Mouse (Mus musculus): ENCODE results near the gene Wdr45. TPM values are rescaled to one million over a fixed set of nuclear protein-coding genes. Genes with fewer than 3 reads are reported as not detected.

The Wdr45 gene
- polyA plus RNA-seq, 1 experiment: 33.6 TPM

DNA sequence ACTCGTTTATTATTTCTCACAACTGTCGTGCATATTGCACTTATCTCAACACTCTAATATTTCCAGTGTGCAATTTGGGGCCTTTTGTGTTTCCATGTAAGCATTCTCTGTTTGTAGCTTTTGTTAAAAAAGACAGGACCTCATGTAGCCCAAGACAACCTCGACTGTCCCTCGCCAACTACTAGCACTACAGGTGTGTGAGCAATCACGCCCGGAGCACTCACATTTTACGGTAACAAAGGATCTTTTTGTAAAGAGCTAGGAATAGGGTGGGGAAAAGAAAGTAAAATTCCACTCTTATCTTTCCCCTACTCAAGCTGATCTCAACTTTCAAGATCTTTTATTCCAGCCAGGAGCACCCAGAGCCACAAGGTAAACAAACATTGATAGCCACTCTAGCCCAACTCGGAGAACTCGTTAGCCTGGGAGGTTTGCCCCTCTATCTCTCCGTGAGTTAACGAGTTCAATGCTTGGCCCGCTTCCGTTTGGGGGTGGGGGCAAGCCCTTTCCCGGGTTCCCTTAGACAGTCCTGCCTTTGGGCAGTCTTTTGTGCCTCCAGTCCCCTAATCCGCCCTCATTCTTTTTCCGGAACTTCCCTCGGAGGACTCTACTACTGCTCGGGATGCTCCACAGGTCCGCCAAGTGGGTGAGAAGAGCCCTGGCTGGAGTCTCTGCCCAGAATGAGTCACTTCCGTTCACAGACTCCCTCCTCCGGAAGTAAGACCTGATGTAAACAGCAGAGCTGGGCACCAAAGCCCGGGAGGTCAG, 7.6 kb downstream of the Wdr45 start, which contains the start of gene Gm45208:
TSS of gene Gm45208 (plus strand) at position 732 of the 768 bp plus-strand sequence.
- Histone ChIP-seq H3K27ac (ENCODE audit: insufficient read depth, low read depth, low read length) (peak within 1 kb of the TSS; percentile 94), H3K4me1 (ENCODE audit: control insufficient read depth, insufficient read depth, insufficient read length, low read length) (no peaks in the 10 kb centered on the region), H3K27me3 (ENCODE audit: control insufficient read depth, insufficient read depth, low read length) (no peaks in the 10 kb centered on the region), H3K36me3 (ENCODE audit: control insufficient read depth, insufficient read depth, low read length) (peaks cover 5% of the 10 kb centered on the region), H3K4me3 (ENCODE audit: low read depth, low read length) (peak within 1 kb of the TSS; percentile 96)
- TF ChIP-seq CTCF (IDR thresholded peaks at IDR 0.05; ENCODE audit: extremely low read depth, insufficient read length, insufficient replicate concordance, low read depth, low read length) (no peak), POLR2A (IDR thresholded peaks at IDR 0.05; ENCODE audit: low read depth, low read length) (0 out of 2 replicates have a peak, but pooled peaks have one; percentile 27)
- WGBS: 18% methylated on average over 22 of the region's 22 CpGs

DNA sequence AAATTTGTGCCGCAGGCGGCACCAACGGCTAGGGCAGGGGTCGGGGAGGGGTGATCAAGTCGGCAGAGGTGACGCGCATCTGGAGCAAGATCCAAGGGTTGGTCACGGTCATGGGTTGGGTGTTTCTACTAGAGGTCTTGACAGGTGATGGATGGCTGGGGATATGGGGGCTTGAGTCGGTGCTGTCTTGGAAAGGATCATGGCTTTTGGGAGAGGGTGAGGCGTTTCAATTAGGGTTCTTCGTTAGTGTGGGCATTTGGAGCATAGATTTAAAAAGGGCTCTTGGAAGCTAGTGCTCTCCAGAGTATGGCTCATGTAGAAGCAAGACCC, 8.1 kb downstream of the Wdr45 start:
- no peak overlapping the region; the same call in 1 of the 2 replicates for H3K27ac ChIP-seq (ENCODE audit: insufficient read depth, low read depth, low read length)
- H3K4me1 ChIP-seq (ENCODE audit: control insufficient read depth, insufficient read depth, insufficient read length, low read length): no peaks in the 10 kb centered on the region
- H3K36me3 ChIP-seq (ENCODE audit: control insufficient read depth, insufficient read depth, low read length): peaks cover 5% of the 10 kb centered on the region
- H3K4me3 ChIP-seq (ENCODE audit: low read depth, low read length): peak overlapping the region; percentile 96
- H3K27me3 ChIP-seq (ENCODE audit: control insufficient read depth, insufficient read depth, low read length): no peaks in the 10 kb centered on the region
- WGBS: 16% methylated on average over 11 of the region's 11 CpGs
- TF ChIP-seq POLR2A (IDR thresholded peaks at IDR 0.05; ENCODE audit: low read depth, low read length) (no peak; the same call in 1 of the 2 replicates), CTCF (IDR thresholded peaks at IDR 0.05; ENCODE audit: extremely low read depth, insufficient read length, insufficient replicate concordance, low read depth, low read length) (no peak)

- no peaks in the 10 kb centered on the region for H3K27me3 ChIP-seq (ENCODE audit: control insufficient read depth, insufficient read depth, low read length)
- H3K4me3 ChIP-seq (ENCODE audit: low read depth, low read length): peak overlapping the region; percentile 96; the same call in 1 of the 2 replicates
- H3K36me3 ChIP-seq (ENCODE audit: control insufficient read depth, insufficient read depth, low read length): peaks cover 5% of the 10 kb centered on the region
- no peak for TF ChIP-seq POLR2A (IDR thresholded peaks at IDR 0.05; ENCODE audit: low read depth, low read length)
- no peak for TF ChIP-seq CTCF (IDR thresholded peaks at IDR 0.05; ENCODE audit: extremely low read depth, insufficient read length, insufficient replicate concordance, low read depth, low read length)
- H3K27ac ChIP-seq (ENCODE audit: insufficient read depth, low read depth, low read length): no peak overlapping the region
- no peaks in the 10 kb centered on the region for H3K4me1 ChIP-seq (ENCODE audit: control insufficient read depth, insufficient read depth, insufficient read length, low read length)
- WGBS: 9% methylated on average over 4 of the region's 4 CpGs
These were observed 8.6 kb downstream of the Wdr45 start for GRCm38 (mm10) chrX:7722691-7723090.

- no peaks in the 10 kb centered on the region; the same call in 1 of the 2 replicates for H3K4me1 ChIP-seq (ENCODE audit: control insufficient read depth, insufficient read depth, insufficient read length, low read length)
- peaks cover 5% of the 10 kb centered on the region for H3K36me3 ChIP-seq (ENCODE audit: control insufficient read depth, insufficient read depth, low read length)
- no peaks in the 10 kb centered on the region for H3K27me3 ChIP-seq (ENCODE audit: control insufficient read depth, insufficient read depth, low read length)
- TF ChIP-seq POLR2A (IDR thresholded peaks at IDR 0.05; ENCODE audit: low read depth, low read length): no peak
- no peak for TF ChIP-seq CTCF (IDR thresholded peaks at IDR 0.05; ENCODE audit: extremely low read depth, insufficient read length, insufficient replicate concordance, low read depth, low read length)
- WGBS: 88% methylated on average over 7 of the region's 7 CpGs
- H3K4me3 ChIP-seq (ENCODE audit: low read depth, low read length): no peak overlapping the region
- H3K27ac ChIP-seq (ENCODE audit: insufficient read depth, low read depth, low read length): no peak overlapping the region
These were observed 10.0 kb downstream of the Wdr45 start for GRCm38 (mm10) chrX:7724135-7724534.

DNA sequence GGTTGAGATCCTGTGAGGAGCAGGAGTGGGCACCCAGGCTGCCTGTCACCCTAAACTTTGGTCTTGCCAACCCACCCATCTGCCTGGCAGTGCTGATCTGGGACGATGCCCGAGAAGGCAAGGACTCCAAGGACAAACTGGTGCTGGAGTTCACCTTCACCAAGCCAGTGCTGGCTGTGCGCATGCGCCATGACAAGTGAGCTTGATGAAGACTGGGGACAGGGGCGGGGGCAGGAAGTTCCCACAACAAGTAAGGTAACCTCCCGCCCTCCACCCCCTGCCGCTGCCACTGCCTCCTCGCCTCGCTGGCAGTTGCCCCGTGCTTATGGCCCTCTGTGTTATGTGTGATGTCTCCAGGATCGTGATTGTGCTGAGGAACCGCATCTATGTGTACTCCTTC, 11.7 kb downstream of the Wdr45 start:
- WGBS: 90% methylated on average over 12 of the region's 12 CpGs
- Histone ChIP-seq H3K4me3 (ENCODE audit: low read depth, low read length) (no peak overlapping the region), H3K36me3 (ENCODE audit: control insufficient read depth, insufficient read depth, low read length) (peaks cover 5% of the 10 kb centered on the region), H3K4me1 (ENCODE audit: control insufficient read depth, insufficient read depth, insufficient read length, low read length) (no peaks in the 10 kb centered on the region; the same call in 1 of the 2 replicates), H3K27ac (ENCODE audit: insufficient read depth, low read depth, low read length) (no peak overlapping the region), H3K27me3 (ENCODE audit: control insufficient read depth, insufficient read depth, low read length) (no peaks in the 10 kb centered on the region)
- TF ChIP-seq POLR2A (IDR thresholded peaks at IDR 0.05; ENCODE audit: low read depth, low read length): no peak
- no peak for TF ChIP-seq CTCF (IDR thresholded peaks at IDR 0.05; ENCODE audit: extremely low read depth, insufficient read length, insufficient replicate concordance, low read depth, low read length)

GRCm38 (mm10) chrX:7727176-7727575, 13.0 kb downstream of the Wdr45 start:
- H3K36me3 ChIP-seq (ENCODE audit: control insufficient read depth, insufficient read depth, low read length): peaks cover 5% of the 10 kb centered on the region
- WGBS: 90% methylated on average over 13 of the region's 13 CpGs
- H3K27me3 ChIP-seq (ENCODE audit: control insufficient read depth, insufficient read depth, low read length): no peaks in the 10 kb centered on the region
- H3K27ac ChIP-seq (ENCODE audit: insufficient read depth, low read depth, low read length): no peak overlapping the region
- no peak for TF ChIP-seq CTCF (IDR thresholded peaks at IDR 0.05; ENCODE audit: extremely low read depth, insufficient read length, insufficient replicate concordance, low read depth, low read length)
- no peak for TF ChIP-seq POLR2A (IDR thresholded peaks at IDR 0.05; ENCODE audit: low read depth, low read length)
- no peaks in the 10 kb centered on the region; the same call in 1 of the 2 replicates for H3K4me1 ChIP-seq (ENCODE audit: control insufficient read depth, insufficient read depth, insufficient read length, low read length)
- H3K4me3 ChIP-seq (ENCODE audit: low read depth, low read length): no peak overlapping the region

DNA sequence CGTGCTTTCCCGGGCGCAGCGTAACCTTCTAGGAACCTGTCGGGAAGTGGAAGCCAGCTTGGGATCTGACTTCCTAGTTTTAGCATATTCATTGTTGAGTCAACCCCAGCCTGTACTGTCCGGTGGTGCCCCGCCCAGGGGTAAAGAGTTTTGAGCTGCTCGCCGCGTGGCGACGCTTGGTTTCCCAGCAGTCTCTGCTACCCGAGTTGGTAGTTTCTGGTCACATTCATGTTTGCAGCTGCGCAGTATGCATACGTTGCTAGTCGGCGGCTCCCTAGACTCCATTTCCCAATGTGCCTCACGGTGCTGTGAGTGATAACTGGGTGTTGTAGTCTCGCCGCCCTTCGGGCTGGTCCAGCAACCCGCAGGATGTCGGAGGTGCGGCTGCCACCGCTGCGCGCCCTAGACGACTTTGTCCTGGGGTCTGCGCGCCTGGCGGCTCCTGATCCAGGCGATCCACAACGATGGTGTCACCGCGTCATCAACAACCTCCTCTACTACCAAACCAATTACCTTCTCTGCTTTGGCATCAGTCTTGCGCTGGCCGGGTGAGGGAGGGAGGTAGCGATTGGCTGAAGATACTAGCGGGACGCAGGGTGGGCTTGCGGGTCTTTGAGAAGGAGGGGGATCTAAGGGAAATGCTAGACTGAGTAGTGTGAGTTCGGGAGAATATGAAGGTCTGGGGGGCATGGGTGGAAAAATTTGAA, 14.2 kb downstream of the Wdr45 start, which contains the start of gene Praf2:
TSS of gene Praf2 (plus strand) at position 225 of the 707 bp plus-strand sequence.
- 10% methylated on average over 42 of the region's 42 CpGs for WGBS
- no peaks in the 10 kb centered on the region for H3K27me3 ChIP-seq (ENCODE audit: control insufficient read depth, insufficient read depth, low read length)
- no peaks in the 10 kb centered on the region; the same call in 1 of the 2 replicates for H3K4me1 ChIP-seq (ENCODE audit: control insufficient read depth, insufficient read depth, insufficient read length, low read length)
- H3K27ac ChIP-seq (ENCODE audit: insufficient read depth, low read depth, low read length): peak within 1 kb of the TSS; percentile 84
- peak within 1 kb of the TSS; percentile 79 for H3K4me3 ChIP-seq (ENCODE audit: low read depth, low read length)
- no peak for TF ChIP-seq CTCF (IDR thresholded peaks at IDR 0.05; ENCODE audit: extremely low read depth, insufficient read length, insufficient replicate concordance, low read depth, low read length)
- TF ChIP-seq POLR2A (IDR thresholded peaks at IDR 0.05; ENCODE audit: low read depth, low read length): no peak
- H3K36me3 ChIP-seq (ENCODE audit: control insufficient read depth, insufficient read depth, low read length): peaks cover 7% of the 10 kb centered on the region

Data from small intestine, adult 2 months (tissue).